Mouse (Mus musculus) lung, postnatal 4 days (tissue): ENCODE measurements at regions not wholly inside any gene's neighbourhood (a gene's known extent, or its start where the extent isn't known, plus 50 kb on each side); places are given as distances from the start of the nearest gene placed in this dataset.

Experiments used
- DNase-seq, 2 experiments: peaks; one replicate each; pipeline ENCODE4 v3.0.0; 2021

GRCm38 (mm10) chr6:147970162-147970608, 76.9 kb upstream of the Far2 start:
- no peak for DNase-seq

DNA sequence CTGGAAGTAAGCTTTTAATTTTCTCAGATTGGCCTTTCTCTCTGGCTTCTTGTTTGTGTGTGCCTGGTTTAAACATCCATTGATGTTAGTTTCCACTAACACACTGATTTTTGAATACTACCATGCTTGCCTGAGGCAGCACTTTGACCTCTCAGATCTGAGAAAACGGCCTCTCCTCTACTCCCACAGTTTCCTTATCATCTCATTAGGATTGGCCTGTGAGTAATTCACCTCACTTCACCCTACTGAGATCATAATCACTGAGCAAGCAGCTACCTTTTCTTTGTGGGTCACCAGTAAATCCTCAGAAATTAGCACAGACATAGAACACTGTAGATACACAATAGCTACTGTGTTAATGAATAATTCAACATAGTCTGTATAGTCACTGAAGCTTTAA, 74.5 kb upstream of the Far2 start:
- no peak for DNase-seq

GRCm38 (mm10) chr6:147973059-147973458, 74.0 kb upstream of the Far2 start:
- DNase-seq = no peak

- no peak for DNase-seq
These were observed 71.1 kb upstream of the Far2 start for GRCm38 (mm10) chr6:147975917-147976316.

DNA sequence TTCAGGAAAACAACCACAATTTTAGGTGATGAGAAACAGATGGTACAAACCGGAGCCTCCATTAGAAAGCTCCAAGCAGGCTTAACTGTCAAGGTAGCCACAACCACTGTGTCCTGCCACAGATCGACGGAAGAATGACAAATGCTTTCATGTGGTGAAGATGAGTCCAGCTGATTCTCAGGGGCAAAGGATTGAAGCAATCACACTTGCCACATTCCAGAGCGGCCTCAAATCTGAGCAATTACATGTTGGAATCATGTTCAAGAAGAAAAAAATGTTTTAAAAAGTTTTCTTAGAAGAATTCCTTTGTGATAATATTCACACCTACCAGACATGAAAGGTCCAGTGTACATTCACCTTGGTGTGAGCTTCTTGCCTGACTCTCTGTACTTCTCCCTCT, 57.7 kb upstream of the Far2 start:
- no peak for DNase-seq
